Mouse (Mus musculus): ENCODE data around the gene Slc39a11.

Slc39a11 gene

GRCm38 (mm10) chr11:113399601-113400000, 250.3 kb downstream of the Slc39a11 start:
- DNase-seq (ENCODE audit: low read depth) = no peak

GRCm38 (mm10) chr11:113397394-113397793, 252.5 kb downstream of the Slc39a11 start:
- DNase-seq (ENCODE audit: low read depth) = no peak

DNA sequence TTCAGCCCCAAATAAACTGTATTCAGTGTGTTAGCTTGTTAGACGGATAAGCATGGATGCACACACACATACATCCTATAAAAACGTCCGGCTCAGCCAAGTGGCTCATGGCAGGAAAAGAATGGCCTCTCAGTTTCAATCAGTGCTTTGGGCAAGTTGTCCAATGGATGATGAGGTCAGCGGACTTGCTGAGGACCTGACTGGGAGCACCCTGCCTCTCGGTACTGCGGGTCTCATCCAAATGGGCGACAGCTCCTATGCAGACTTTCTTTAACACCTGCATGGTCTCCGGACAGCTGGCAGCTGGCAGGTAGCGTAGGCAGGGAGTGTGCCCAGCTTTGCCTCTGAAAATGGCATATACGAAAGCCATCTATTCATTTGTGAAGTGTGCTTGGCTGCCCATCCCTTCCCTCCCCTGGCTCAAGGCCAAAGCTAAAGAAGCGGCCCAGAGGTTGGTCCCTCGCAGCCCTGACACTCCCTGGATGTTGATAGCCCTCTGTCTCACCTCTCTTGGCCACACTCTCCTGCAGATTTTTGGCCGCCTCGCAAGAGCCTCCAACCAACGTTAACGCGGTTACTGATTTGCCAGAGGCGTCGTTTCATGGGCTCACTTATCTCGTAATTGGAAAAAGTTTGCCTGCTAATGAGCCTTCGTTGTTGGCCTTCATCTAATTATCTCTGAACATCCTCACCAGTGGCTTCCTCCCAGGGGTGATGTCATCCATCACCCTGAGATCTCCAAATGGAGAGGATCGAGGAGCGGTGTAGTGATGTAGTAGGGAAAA, 256.3 kb downstream of the Slc39a11 start:
- no peak for DNase-seq (ENCODE audit: low read depth)

DNA sequence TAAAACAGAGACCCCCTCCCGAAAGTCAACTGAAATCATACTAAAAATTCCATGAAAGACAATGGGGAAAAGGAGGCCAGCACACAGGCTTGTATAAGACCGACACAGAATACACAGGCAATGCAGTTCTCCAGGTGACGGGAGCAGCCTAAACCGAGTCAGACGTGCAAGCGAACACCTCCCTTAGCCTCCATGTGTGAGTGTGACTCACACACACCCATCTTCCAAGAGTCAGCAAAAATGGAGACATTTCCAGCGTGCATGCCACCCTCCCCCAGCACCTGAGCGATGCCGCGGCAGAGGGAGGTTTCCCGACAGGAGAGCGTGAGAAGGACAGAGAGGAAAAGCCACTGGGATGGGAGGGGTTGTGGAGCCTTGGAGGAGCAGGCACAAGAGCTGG, 258.2 kb downstream of the Slc39a11 start:
- no peak for DNase-seq (ENCODE audit: low read depth)

GRCm38 (mm10) chr11:113389637-113390036, 260.2 kb downstream of the Slc39a11 start:
- no peak for DNase-seq (ENCODE audit: low read depth)

DNA sequence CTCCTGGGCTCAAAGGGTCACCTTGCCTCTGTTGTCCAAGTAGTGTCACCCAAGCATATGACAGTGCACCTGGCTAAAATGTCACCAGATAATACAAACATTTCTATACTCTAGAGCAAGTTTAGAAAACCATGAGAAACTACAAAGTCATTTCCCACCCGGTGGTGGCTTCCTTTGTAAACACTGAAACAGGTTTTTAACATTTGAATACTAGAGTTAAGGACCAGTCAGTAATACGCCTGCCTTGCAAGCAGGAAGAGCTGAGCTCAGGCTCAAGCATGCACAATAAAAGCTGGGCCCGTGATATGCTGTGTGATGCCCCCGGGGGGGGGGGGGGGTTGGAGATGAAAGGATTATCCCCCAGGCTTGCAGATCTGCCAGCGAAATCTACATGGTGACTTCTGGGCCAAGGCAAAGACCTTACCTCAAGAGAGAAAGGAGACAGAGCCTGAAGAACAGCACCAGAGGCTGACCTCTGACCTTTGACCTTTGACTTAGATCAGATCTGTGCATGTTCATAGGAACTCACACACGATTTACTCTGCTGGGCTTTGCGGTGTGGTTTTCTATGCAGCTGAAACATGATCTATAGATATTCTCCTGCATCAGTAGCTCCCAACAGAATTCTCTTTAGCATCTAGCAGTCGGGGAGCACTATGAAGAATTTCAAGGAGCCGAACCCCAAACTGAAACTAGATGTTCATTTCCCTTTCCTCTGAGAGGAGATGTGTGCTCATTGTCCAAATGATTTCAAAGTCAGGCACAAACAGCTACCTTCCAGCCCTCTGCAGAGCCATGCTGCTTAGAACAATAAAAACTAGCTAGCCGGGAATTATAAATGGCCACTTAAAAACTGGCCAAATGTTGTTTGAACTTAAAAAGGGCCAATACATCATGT, 267.0 kb downstream of the Slc39a11 start:
- no peak for DNase-seq (ENCODE audit: low read depth)

DNA sequence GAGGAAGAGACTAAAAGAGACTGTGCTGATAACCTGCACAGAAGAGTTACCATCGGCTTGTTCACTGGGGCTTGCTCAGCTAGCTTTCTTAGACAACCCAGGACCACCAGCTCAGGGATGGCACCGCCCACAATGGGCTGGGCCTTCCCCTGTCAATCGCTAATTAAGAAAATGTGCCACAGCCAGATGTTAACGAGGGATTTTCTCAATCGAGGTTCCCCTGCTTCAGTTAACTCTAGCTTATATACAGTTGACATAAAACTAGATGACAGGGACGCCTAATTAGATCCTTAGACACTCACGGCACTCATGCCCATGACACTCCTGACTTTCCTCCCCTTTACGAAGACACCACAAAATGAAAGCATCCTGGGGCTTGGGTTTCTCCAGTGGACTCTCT, 268.3 kb downstream of the Slc39a11 start:
- DNase-seq (ENCODE audit: low read depth) = no peak

DNA sequence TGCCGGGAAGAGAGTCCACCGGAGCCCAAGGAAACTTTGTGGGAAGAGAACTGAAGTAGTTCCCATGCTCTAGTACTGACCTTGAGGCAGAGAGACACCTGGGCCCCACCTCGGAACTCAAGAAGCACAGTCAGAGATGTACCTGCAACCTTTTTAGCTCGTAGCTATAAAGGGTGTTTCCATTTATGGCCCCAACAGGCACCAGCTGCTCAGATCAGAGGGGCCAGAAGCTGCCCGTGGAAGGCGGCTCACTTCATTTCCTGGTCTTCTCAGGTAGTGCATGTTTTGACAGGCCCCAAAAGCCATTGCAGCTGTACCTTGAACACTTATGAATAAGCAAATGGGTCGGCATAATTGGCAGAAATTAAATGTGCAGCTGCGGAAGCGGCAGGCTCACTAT, 271.0 kb downstream of the Slc39a11 start:
- no peak for DNase-seq (ENCODE audit: low read depth)

DNA sequence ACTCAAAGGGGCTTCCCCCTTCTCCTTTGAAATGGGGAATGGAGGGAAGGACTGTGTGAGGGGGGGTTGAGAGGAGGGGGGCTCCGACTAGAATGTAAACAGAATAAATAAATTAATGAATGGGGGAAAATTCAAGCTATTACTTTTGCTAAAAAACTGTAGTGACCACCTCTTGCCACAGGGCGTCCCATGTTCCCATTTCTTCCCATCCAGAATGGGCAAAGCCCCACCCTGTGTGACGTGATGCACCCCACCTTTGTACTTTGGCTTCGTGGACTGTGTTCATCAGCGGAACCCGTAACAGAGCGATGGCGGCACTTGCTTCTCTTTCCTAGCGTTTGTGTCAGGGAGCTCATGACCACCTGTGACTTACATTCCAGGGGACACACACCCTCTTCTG, 273.8 kb downstream of the Slc39a11 start:
- no peak for DNase-seq (ENCODE audit: low read depth)

- no peak for DNase-seq (ENCODE audit: low read depth)
These were observed 276.0 kb downstream of the Slc39a11 start for GRCm38 (mm10) chr11:113373926-113374325.

DNA sequence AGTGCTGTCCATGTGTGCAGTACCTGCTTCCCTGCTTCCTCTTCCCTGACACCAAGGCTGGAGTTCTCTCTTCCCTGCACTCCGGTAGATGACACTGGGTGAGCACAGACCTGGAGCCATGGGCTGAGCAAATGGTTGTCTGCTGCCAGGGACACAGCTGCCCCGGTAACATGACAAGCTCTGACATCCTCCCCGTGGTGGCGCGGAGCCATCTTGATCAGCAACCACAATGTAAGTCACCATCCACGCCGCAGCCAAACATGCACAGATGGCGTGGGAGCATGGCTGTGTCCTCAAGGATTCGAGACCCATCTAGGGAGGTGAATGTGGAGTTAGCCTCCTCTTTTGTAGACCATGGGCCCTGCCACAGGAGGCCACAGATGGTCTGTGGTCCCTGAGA, 276.5 kb downstream of the Slc39a11 start:
- no peak for DNase-seq (ENCODE audit: low read depth)

GRCm38 (mm10) chr11:113368046-113368445, 281.8 kb downstream of the Slc39a11 start:
- DNase-seq (ENCODE audit: low read depth) = no peak

GRCm38 (mm10) chr11:113366257-113367030, 283.4 kb downstream of the Slc39a11 start:
- no peak for DNase-seq (ENCODE audit: low read depth)

GRCm38 (mm10) chr11:113363739-113364138, 286.1 kb downstream of the Slc39a11 start:
- no peak for DNase-seq (ENCODE audit: low read depth)

GRCm38 (mm10) chr11:113362617-113363016, 287.3 kb downstream of the Slc39a11 start:
- no peak for DNase-seq (ENCODE audit: low read depth)

- DNase-seq (ENCODE audit: low read depth) = no peak
These were observed 289.6 kb downstream of the Slc39a11 start for GRCm38 (mm10) chr11:113360049-113360835.

- no peak for DNase-seq (ENCODE audit: low read depth)
These were observed 293.9 kb downstream of the Slc39a11 start for GRCm38 (mm10) chr11:113355932-113356331.

- DNase-seq (ENCODE audit: low read depth) = no peak
These were observed 297.6 kb downstream of the Slc39a11 start for GRCm38 (mm10) chr11:113352085-113352815.

GRCm38 (mm10) chr11:113350583-113350982, 299.3 kb downstream of the Slc39a11 start:
- no peak for DNase-seq (ENCODE audit: low read depth)

GRCm38 (mm10) chr11:113346895-113347514, 302.9 kb downstream of the Slc39a11 start:
- DNase-seq (ENCODE audit: low read depth) = no peak

All from fibroblast of lung, adult 2 months (primary cell).